Mouse (Mus musculus) ZHBTc4 (cell line): ENCODE measurements around the gene Trim7.
A peak's percentile ranks its signal among the peaks of the same experiment; 100 is the strongest.

Source experiments
- DNase-seq: peaks from one replicate; pipeline ENCODE4 v3.0.0-alpha.2; 2011; ENCODE audit warnings: low read depth, low spot score

Trim7 gene

GRCm38 (mm10) chr11:48801831-48802772, 23.8 kb upstream of the Trim7 start:
- DNase-seq = no peak

DNA sequence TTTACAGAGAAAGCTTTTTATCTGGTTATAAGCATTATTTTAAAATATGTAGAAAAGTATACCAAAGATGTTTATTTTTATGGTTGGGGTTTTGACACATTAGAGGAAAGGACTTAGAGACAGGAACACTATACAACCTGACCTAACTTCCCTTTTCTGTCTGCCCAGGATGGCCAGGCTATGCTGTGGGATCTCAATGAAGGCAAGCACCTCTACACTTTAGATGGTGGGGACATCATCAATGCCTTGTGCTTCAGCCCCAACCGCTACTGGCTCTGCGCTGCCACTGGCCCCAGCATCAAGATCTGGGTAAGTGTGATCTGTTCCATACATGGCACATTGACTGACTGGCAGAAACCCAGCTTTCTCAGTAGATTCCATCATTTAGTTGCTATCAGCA, 22.0 kb upstream of the Trim7 start:
- no peak for DNase-seq

GRCm38 (mm10) chr11:48804922-48805321, 21.0 kb upstream of the Trim7 start:
- DNase-seq = no peak

- DNase-seq = peak; percentile 64
Measured at GRCm38 (mm10) chr11:48806856-48807562, 18.9 kb upstream of the Trim7 start.

- DNase-seq = no peak
Measured at GRCm38 (mm10) chr11:48807563-48808303, 18.2 kb upstream of the Trim7 start.

- peak; percentile 20 for DNase-seq
Measured at GRCm38 (mm10) chr11:48808304-48808646, 17.7 kb upstream of the Trim7 start.

- peak; percentile 60 for DNase-seq
Measured at GRCm38 (mm10) chr11:48808737-48809433, 17.1 kb upstream of the Trim7 start.

DNA sequence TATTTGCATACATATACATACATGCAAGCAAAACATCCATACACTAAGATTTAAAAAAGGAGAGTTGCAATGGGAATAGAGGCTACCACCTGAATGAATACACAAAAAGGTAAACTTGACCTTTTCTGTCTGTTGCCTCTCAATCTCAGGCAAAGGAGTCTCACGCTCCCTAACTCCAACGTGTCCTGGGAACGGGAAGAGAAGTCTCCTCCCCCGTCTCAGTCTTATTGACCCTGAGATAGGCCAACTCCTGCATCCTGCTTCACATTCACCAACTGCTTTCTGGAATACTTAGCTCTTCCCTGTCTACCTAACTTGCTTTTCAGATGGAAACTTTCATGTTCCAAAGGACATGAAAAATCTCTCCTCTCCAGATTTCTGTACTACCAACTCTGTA, 16.5 kb upstream of the Trim7 start:
- peak; percentile 60 for DNase-seq

DNA sequence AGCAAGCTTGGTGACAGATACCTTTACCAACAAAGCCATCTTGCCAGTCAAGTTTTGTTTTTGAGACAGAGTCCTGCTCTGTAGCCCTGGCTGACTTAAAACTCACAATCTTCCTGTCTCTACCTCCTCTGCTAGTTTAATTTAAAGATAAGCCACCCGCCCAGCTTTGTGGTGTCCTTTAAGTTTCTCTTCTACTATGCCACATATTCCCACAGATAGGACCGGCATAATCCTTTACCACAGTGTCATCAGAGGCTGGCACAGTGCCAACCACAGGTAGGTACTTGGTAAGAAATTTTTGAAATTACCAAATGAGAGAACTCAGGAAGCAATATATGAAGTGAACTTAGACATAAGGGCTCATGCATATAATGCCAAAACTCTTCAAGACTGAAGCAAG, 15.8 kb upstream of the Trim7 start:
- DNase-seq = peak; percentile 30

GRCm38 (mm10) chr11:48813782-48814181, 12.2 kb upstream of the Trim7 start:
- DNase-seq = no peak

GRCm38 (mm10) chr11:48815851-48816250, 10.1 kb upstream of the Trim7 start:
- no peak for DNase-seq

DNA sequence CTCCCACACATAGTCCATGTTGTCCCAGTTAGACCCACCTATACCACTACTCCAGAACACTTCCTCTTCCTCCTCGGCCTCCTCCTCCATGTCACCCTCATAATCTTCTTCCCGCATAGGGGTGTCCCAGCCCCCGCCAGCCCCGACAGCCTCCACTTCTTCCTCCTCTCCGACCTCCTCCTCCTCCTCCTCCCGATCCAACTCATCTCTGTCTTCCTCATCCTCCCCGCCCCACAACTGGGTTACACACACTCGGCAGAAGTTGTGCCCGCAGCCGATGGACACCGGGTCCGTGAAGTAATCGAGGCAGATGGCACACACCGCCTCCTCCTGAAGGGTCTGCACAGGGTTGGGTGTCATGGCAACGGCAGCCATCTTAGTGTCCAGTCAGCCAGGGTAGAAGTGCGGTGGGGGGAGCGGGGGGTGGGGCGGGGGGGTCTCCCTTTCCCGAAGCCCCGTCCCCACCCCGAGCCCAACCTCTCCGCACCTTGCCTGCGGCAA, 9.6 kb upstream of the Trim7 start:
- DNase-seq = peak; percentile 79

DNA sequence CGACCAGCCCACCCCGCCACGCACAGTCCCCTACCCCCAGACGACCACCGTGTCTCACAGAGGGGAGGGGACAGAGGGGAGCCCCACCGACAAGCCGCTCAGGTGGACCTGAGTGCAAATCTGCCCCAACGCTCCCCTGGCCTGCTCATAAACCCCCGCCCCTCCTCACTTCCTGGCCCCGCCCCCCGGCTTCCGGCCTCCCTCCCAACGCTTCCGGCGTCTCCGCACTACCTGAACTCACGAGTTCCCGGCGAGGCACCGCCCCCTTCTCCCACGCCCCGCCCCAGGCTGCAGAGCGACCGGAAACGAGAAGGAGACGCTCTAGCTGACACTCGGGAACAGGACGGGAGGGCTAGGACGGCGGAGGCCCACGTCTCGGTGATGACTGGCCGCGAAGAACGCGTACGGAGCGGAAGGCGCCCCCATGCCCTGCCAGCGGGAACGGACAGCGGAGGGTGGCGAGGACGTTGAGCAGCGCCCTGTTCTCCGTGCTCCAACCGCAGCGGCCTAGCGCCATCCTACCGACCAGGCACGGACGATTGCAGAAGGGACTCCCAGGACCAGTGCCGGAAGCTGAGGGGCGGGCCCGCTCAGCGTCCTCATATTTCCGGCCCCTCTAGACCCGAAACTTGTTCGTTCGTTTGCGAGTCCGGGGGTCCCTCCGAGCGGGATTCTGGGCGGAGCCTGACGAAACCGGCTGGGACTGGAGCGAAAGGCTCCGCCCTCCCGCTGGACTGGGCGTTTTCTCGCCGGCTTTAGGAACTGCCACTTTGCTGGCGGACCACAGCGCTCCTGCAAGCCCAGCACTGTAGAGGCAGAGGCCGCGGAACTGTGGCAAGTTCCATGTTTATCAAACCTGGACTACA, 8.9 kb upstream of the Trim7 start, which contains the start of gene Trim41:
Gene Trim41 (minus strand): TSS at position 554 of the 866 bp plus-strand sequence.
- DNase-seq = peak; percentile 99

DNA sequence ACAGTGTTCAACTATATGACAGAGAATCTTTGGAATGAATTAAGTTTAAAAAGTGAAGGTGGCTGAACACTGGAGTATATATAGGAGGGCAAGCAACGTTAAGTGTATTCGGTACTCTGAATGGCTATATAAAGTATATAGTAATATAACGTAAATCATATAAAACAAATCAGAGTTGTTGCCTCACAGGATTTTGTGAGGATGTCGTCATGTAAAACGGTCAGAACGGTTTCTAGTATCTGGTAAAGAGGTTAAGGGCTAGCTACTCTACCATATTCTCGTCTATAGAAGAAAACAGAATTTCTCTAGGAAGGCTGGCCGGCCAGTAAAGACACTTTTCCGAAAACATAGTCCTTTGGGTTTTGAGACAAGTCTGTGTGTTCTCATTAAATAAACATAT, 8.1 kb upstream of the Trim7 start:
- no peak for DNase-seq

- DNase-seq = peak; percentile 92
Measured at GRCm38 (mm10) chr11:48818346-48818745, 7.6 kb upstream of the Trim7 start.

- no peak for DNase-seq
Measured at GRCm38 (mm10) chr11:48819614-48820307, 6.2 kb upstream of the Trim7 start.

- DNase-seq = no peak
Measured at GRCm38 (mm10) chr11:48820308-48820674, 5.6 kb upstream of the Trim7 start.

GRCm38 (mm10) chr11:48821299-48821698, 4.6 kb upstream of the Trim7 start:
- peak; percentile 58 for DNase-seq

GRCm38 (mm10) chr11:48822768-48823512, 3.0 kb upstream of the Trim7 start:
- no peak for DNase-seq
